Mouse (Mus musculus) MEL (cell line): ENCODE measurements around the gene Opcml. TPM values are rescaled to one million over a fixed set of nuclear protein-coding genes. Genes with fewer than 3 reads are reported as not detected.

Experiments
- DNase-seq: peaks from one replicate; pipeline ENCODE4 v3.0.0; 2011; ENCODE audit warnings: low read depth, low spot score
- H3K27ac ChIP-seq: 2 replicates; pipeline ENCODE4 v1.5.1; 2012; ENCODE audit warnings: low read depth, mild to moderate bottlenecking, control low read depth, low read length, moderate library complexity; ENCODE audit not compliant: control insufficient read depth
- H3K27me3 ChIP-seq, 2 experiments: fragments of 150-350 bp in 1 of 2; sonication (generic) in 1 of 2; 2 replicates each; pipeline ENCODE4 v1.6.1; 2012; ENCODE audit warnings: low read length in 2 of 2, mild to moderate bottlenecking in 2 of 2, improper control_type of control experiment in 1 of 2, moderate library complexity in 1 of 2; ENCODE audit not compliant: insufficient read depth in 2 of 2, control insufficient read depth in 1 of 2
- H3K36me3 ChIP-seq, 2 experiments: 2 replicates each; pipeline ENCODE4 v1.6.1; 2012 to 2014; ENCODE audit warnings: low read length in 2 of 2, improper control_type of control experiment in 1 of 2, inconsistent platforms in 1 of 2, mild to moderate bottlenecking in 1 of 2; ENCODE audit not compliant: insufficient read depth in 2 of 2, control insufficient read depth in 1 of 2
- H3K4me1 ChIP-seq, 2 experiments: fragments of 150-350 bp in 1 of 2; sonication (generic) in 1 of 2; 2 replicates each; pipeline ENCODE4 v1.6.1; 2012; ENCODE audit warnings: low read length in 2 of 2, improper control_type of control experiment in 1 of 2, mild to moderate bottlenecking in 1 of 2; ENCODE audit not compliant: insufficient read depth in 2 of 2, control insufficient read depth in 1 of 2
- H3K4me3 ChIP-seq, 2 experiments: fragments of 150-350 bp in 1 of 2; sonication (generic) in 1 of 2; 2 replicates each; pipeline ENCODE4 v1.5.1; 2012; ENCODE audit warnings: low read depth in 2 of 2, low read length in 2 of 2, mild to moderate bottlenecking in 2 of 2, moderate library complexity in 2 of 2, control low read depth in 1 of 2, improper control_type of control experiment in 1 of 2; ENCODE audit not compliant: control insufficient read depth in 1 of 2, insufficient read depth in 1 of 2
- H3K79me2 ChIP-seq: 2 replicates; pipeline ENCODE4 v1.6.1; 2012; ENCODE audit warnings: mild to moderate bottlenecking, low read length, moderate library complexity; ENCODE audit not compliant: control insufficient read depth, poor library complexity, insufficient read depth
- H3K9ac ChIP-seq: 2 replicates; pipeline ENCODE4 v1.6.1; 2012; ENCODE audit warnings: low read depth, mild to moderate bottlenecking, control low read depth, low read length, moderate library complexity; ENCODE audit not compliant: control insufficient read depth, poor library complexity, severe bottlenecking
- H3K9me3 ChIP-seq: fragments of 150-350 bp; sonication (generic); replicated peaks from 2 replicates; pipeline ENCODE4 v1.6.1; 2012; ENCODE audit warnings: mild to moderate bottlenecking, low read length, improper control_type of control experiment, moderate library complexity; ENCODE audit not compliant: insufficient read depth
- BHLHE40 ChIP-seq: IDR thresholded peaks from 2 replicates; pipeline ENCODE4 v1.6.1; 2012; ENCODE audit warnings: low read depth, mild to moderate bottlenecking, inconsistent platforms, low read length, improper control_type of control experiment, borderline replicate concordance
- CHD2 ChIP-seq: IDR thresholded peaks from 2 replicates; pipeline ENCODE4 v1.6.1; 2011; ENCODE audit warnings: low read length, improper control_type of control experiment
- CTCF ChIP-seq, 3 experiments: IDR thresholded peaks in 2 of 3; conservative IDR thresholded peaks in 1 of 3; 2 replicates each; pipeline ENCODE4 v1.5.1; 2011 to 2012; ENCODE audit warnings: low read length in 3 of 3, low read depth in 2 of 3, mild to moderate bottlenecking in 2 of 3, improper control_type of control experiment in 1 of 3, inconsistent platforms in 1 of 3, mixed read lengths in 1 of 3, moderate library complexity in 1 of 3; ENCODE audit not compliant: control insufficient read depth in 1 of 3, insufficient read depth in 1 of 3, poor library complexity in 1 of 3, severe bottlenecking in 1 of 3
- E2F4 ChIP-seq: IDR thresholded peaks from 2 replicates; pipeline ENCODE4 v1.6.1; 2011; ENCODE audit warnings: low read depth, low read length, improper control_type of control experiment, borderline replicate concordance
- ELF1 ChIP-seq: IDR thresholded peaks from 2 replicates; pipeline ENCODE4 v1.6.1; 2014; ENCODE audit warnings: low read depth, mild to moderate bottlenecking, inconsistent platforms, low read length, improper control_type of control experiment, moderate library complexity
- ETS1 ChIP-seq: IDR thresholded peaks from 2 replicates; pipeline ENCODE4 v1.6.1; 2012; ENCODE audit warnings: low read depth, mild to moderate bottlenecking, inconsistent platforms, low read length, improper control_type of control experiment, moderate library complexity
- GABPA ChIP-seq: IDR thresholded peaks from 2 replicates; pipeline ENCODE4 v1.6.1; 2012; ENCODE audit warnings: low read depth, mild to moderate bottlenecking, inconsistent platforms, low read length, improper control_type of control experiment, moderate library complexity
- GATA1 ChIP-seq: IDR thresholded peaks from 2 replicates; pipeline ENCODE4 v1.6.1; 2011; ENCODE audit warnings: low read depth, low read length, improper control_type of control experiment
- HCFC1 ChIP-seq: IDR thresholded peaks from 2 replicates; pipeline ENCODE4 v1.6.1; 2012; ENCODE audit warnings: low read depth, mild to moderate bottlenecking, inconsistent platforms, low read length, improper control_type of control experiment, moderate library complexity
- MAZ ChIP-seq: IDR thresholded peaks from 2 replicates; pipeline ENCODE4 v1.6.1; 2012; ENCODE audit warnings: low read depth, mild to moderate bottlenecking, inconsistent platforms, low read length, improper control_type of control experiment
- MXI1 ChIP-seq: IDR thresholded peaks from 2 replicates; pipeline ENCODE4 v1.6.1; 2011; ENCODE audit warnings: mild to moderate bottlenecking, low read depth, low read length, improper control_type of control experiment
- MYC ChIP-seq: IDR thresholded peaks from 2 replicates; pipeline ENCODE4 v1.6.1; 2011; ENCODE audit warnings: low read depth, mild to moderate bottlenecking, low read length, improper control_type of control experiment, moderate library complexity
- NRF1 ChIP-seq: IDR thresholded peaks from 2 replicates; pipeline ENCODE4 v1.6.1; 2014; ENCODE audit warnings: low read depth, mild to moderate bottlenecking, inconsistent platforms, low read length, improper control_type of control experiment, moderate library complexity; ENCODE audit not compliant: poor library complexity, insufficient read depth, severe bottlenecking
- POLR2A ChIP-seq, 2 experiments: IDR thresholded peaks; 2 replicates each; pipeline ENCODE4 v1.6.1; 2011 to 2012; ENCODE audit warnings: low read length in 2 of 2, mild to moderate bottlenecking in 2 of 2, control low read depth in 1 of 2, improper control_type of control experiment in 1 of 2, low read depth in 1 of 2, moderate library complexity in 1 of 2; ENCODE audit not compliant: control insufficient read depth in 1 of 2, insufficient read depth in 1 of 2, poor library complexity in 1 of 2
- RCOR1 ChIP-seq: IDR thresholded peaks from 2 replicates; pipeline ENCODE4 v1.6.1; 2012; ENCODE audit warnings: low read depth, mild to moderate bottlenecking, inconsistent platforms, low read length, improper control_type of control experiment
- TAL1 ChIP-seq: IDR thresholded peaks from 2 replicates; pipeline ENCODE4 v1.6.1; 2012; ENCODE audit warnings: mild to moderate bottlenecking, inconsistent platforms, low read length, moderate library complexity, mixed read lengths
- TBP ChIP-seq: IDR thresholded peaks from 2 replicates; pipeline ENCODE4 v1.8.0; 2011; ENCODE audit warnings: low read depth, low read length, improper control_type of control experiment
- ZNF384 ChIP-seq: IDR thresholded peaks from 2 replicates; pipeline ENCODE4 v1.6.1; 2012; ENCODE audit warnings: low read depth, mild to moderate bottlenecking, inconsistent platforms, low read length, improper control_type of control experiment
- polyA plus RNA-seq, 2 experiments: library from polyadenylated mRNA; stranded (reverse) in 1 of 2; unstranded in 1 of 2; fragments of >175 nt in 1 of 2; fragments of >200 nt in 1 of 2; gene quantifications; 2 replicates each; pipeline versions ENCODE4 v1.2.1 to v1.2.4; 2012; ENCODE audit warnings: low replicate concordance in 2 of 2, low read depth in 1 of 2; ENCODE audit not compliant: insufficient read length in 2 of 2, insufficient read depth in 1 of 2, missing spikeins in 1 of 2
- total RNA-seq: library from RNA; depleted of rRNA; stranded (reverse); fragments of 300-350 nt; gene quantifications from 2 replicates; pipeline ENCODE4 v1.2.3, GENCODE M21; 2012

Opcml gene
- total and polyA plus RNA-seq, 3 experiments, result not detected

DNA sequence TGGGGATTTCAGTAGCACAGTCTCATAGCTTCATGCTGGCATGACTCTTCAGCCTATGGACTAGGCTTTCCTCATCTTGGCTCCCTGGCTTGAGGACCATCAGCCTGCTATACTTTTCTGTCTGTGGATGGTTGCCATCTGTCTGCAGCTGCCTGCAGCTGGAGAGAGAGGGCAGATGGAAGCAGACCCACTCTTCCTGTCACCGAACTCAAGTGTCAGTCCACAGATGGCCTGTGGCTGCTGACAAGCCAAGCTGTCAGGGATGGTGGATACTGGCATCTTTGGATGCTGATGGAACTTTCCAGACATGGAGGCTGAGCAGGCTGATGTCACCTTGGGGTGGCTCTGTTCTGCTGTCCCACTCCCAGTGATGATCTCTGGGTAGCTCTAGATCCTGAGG, 6.0 kb downstream of the Opcml start:
- Histone ChIP-seq H3K9ac (no peak overlapping the region), H3K4me3 (no peak overlapping the region), H3K9me3 (no peaks in the 10 kb centered on the region), H3K27me3 (no peaks in the 10 kb centered on the region), H3K27ac (no peak overlapping the region), H3K79me2 (no peaks in the 10 kb centered on the region), H3K36me3 (no peaks in the 10 kb centered on the region), H3K4me1 (no peaks in the 10 kb centered on the region)
- no peak for DNase-seq
- TF ChIP-seq GABPA (no peak), ZNF384 (no peak), CTCF (IDR thresholded peaks at IDR 0.05 in 2 of 3, conservative IDR thresholded peaks at IDR 0.05 in 1 of 3; ENCODE audit: control insufficient read depth in 1 of 3, insufficient read depth in 1 of 3, low read depth in 2 of 3, low read length in 3 of 3, poor library complexity in 1 of 3, severe bottlenecking in 1 of 3) (no peak), GATA1 (no peak), E2F4 (no peak), BHLHE40 (no peak), NRF1 (no peak), RCOR1 (no peak), MAZ (no peak), TBP (no peak), ELF1 (no peak), TAL1 (no peak), MXI1 (no peak), CHD2 (no peak), HCFC1 (no peak), MYC (no peak), POLR2A (IDR thresholded peaks at IDR 0.05; ENCODE audit: control insufficient read depth in 1 of 2, insufficient read depth in 1 of 2, low read depth in 1 of 2, low read length in 2 of 2, poor library complexity in 1 of 2) (no peak)

DNA sequence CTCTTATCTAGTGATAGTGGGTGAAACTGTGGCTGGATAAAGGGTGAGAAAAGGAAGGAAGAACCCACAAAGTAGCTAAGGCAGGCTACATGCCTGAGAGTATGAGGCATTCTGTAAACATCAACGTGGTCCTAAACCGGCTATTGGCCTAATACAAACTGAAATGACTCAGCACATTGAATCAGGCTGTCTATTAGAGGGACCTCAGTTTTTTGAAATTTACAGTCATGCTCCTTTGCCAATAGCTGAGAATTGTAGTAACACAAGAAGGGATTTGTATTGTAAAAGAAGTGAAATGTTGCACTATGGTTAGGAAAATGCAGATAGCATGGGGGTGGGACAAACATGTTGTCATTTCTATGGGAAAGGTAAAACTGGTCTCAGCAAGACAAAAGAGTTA, 10.4 kb downstream of the Opcml start:
- H3K27ac ChIP-seq, result no peak overlapping the region
- no peaks in the 10 kb centered on the region for H3K36me3 ChIP-seq
- no peaks in the 10 kb centered on the region for H3K79me2 ChIP-seq
- H3K9ac ChIP-seq, result no peak overlapping the region
- H3K9me3 ChIP-seq, result no peaks in the 10 kb centered on the region
- DNase-seq, result no peak
- no peaks in the 10 kb centered on the region for H3K4me1 ChIP-seq
- no peak for TF ChIP-seq MYC
- no peak for TF ChIP-seq ETS1
- no peaks in the 10 kb centered on the region for H3K27me3 ChIP-seq
- H3K4me3 ChIP-seq, result no peak overlapping the region
